In the genomic region with DNA sequence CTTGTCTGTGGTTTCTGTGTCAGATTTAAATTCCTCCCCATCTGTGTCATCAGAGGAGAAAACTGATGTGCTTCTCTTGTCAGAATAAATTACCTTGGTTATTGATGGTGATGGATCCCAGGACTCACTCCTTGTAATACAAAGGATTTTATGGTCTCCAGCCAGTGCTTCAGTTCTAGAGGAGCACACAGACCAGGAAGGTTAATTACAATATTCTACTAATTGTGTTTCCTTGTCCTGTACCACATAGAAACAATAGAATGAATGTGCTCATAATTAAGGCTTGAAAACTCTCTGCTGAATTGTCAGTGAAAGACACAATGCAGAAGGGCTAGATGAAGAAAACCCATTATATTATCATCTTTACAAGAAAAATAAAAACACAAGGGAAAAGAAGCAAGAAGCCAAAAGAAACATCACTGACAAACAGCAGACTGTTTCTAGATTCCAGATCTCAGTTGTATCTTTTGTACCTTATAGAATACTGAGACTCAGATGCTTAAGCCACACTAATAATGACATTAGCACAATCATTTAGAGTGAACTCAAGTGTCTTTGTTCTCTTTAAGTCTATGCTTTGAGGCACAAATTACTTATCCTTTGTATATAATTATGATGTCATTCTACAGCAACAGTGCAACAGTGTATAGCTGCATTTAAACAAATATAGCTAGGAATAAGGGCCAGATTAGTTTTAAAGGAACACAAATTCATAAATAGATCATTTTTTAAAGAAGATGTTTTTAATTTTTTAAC, we compare ENCODE assay signal across 19 mouse cellular contexts.
A peak's percentile ranks its signal among the peaks of the same experiment; 100 is the strongest.
DNase-seq lines count a peak whose midpoint lies in the region; ATAC-seq and TF ChIP-seq lines count a peak whose summit lies in the region.
"Had no signal": no experiment of that assay in that cellular context is flagged by ENCODE, and none has a peak within 500 bp of the region (broad histone marks: within the 10 kb centered on the region; RNA-seq: fewer than 3 reads in every experiment).

No protein-coding gene starts in this region.

- H3K27me3 ChIP-seq in hindbrain, embryonic 11.5 days (ENCODE audit: control insufficient read depth, insufficient read depth, low read length) = no peaks in the 10 kb centered on the region
- no peaks in the 10 kb centered on the region for H3K27me3 ChIP-seq in hindbrain, embryonic 10.5 days (ENCODE audit: insufficient read depth, poor library complexity, severe bottlenecking)
- H3K27me3 ChIP-seq in hindbrain, postnatal 0 days (ENCODE audit: insufficient read depth, low read length) = no peaks in the 10 kb centered on the region
- H3K27me3 ChIP-seq in intestine, embryonic 16.5 days (replicated peaks; ENCODE audit: control insufficient read depth, insufficient read depth, low read length) = no peaks in the 10 kb centered on the region
- H3K27me3 ChIP-seq: liver, embryonic 13.5 days; lung, embryonic 15.5 days; Patski had no signal

- TF ChIP-seq CTCF in hindbrain, postnatal 0 days (IDR thresholded peaks at IDR 0.05; ENCODE audit: low read depth) = no peak

- no peak overlapping the region for H3K4me2 ChIP-seq in hindbrain, embryonic 11.5 days (replicated peaks; ENCODE audit: low read depth, low read length)
- no peak overlapping the region for H3K4me2 ChIP-seq in hindbrain, postnatal 0 days (ENCODE audit: low read depth, low read length)
- no peak overlapping the region for H3K4me2 ChIP-seq in intestine, embryonic 16.5 days (ENCODE audit: low read depth, low read length)
- H3K4me2 ChIP-seq: heart, embryonic 11.5 days; liver, embryonic 13.5 days; lung, embryonic 15.5 days had no signal

- no peaks in the 10 kb centered on the region for H3K36me3 ChIP-seq in hindbrain, embryonic 11.5 days (ENCODE audit: control insufficient read depth, insufficient read depth, low read length)
- H3K36me3 ChIP-seq in hindbrain, embryonic 10.5 days = no peaks in the 10 kb centered on the region
- no peaks in the 10 kb centered on the region for H3K36me3 ChIP-seq in hindbrain, postnatal 0 days (ENCODE audit: insufficient read depth, low read length)
- H3K36me3 ChIP-seq in intestine, embryonic 16.5 days (ENCODE audit: control insufficient read depth, insufficient read depth, low read length) = no peaks in the 10 kb centered on the region
- H3K36me3 ChIP-seq: liver, embryonic 13.5 days; lung, embryonic 15.5 days had no signal

- H3K27ac ChIP-seq in hindbrain, embryonic 11.5 days (ENCODE audit: low read depth, low read length) = no peak overlapping the region
- no peak overlapping the region for H3K27ac ChIP-seq in hindbrain, embryonic 10.5 days
- no peak overlapping the region for H3K27ac ChIP-seq in hindbrain, postnatal 0 days
- H3K27ac ChIP-seq in intestine, embryonic 16.5 days (ENCODE audit: low read length) = no peak overlapping the region
- H3K27ac ChIP-seq: layer of hippocampus, adult 2 months; liver, embryonic 13.5 days; lung, embryonic 15.5 days had no signal

- H3K9me3 ChIP-seq in hindbrain, embryonic 11.5 days (ENCODE audit: control insufficient read depth, low read length) = no peaks in the 10 kb centered on the region
- H3K9me3 ChIP-seq in hindbrain, embryonic 10.5 days = no peaks in the 10 kb centered on the region
- no peaks in the 10 kb centered on the region for H3K9me3 ChIP-seq in hindbrain, postnatal 0 days (ENCODE audit: low read length)
- H3K9me3 ChIP-seq in intestine, embryonic 16.5 days (ENCODE audit: control insufficient read depth, low read length) = no peaks in the 10 kb centered on the region
- H3K9me3 ChIP-seq: liver, embryonic 13.5 days; lung, embryonic 15.5 days had no signal

- no peak overlapping the region for H3K9ac ChIP-seq in hindbrain, embryonic 11.5 days (ENCODE audit: low read depth, low read length)
- H3K9ac ChIP-seq in hindbrain, postnatal 0 days (replicated peaks; ENCODE audit: low read length) = no peak overlapping the region
- H3K9ac ChIP-seq in intestine, embryonic 16.5 days (ENCODE audit: low read depth, low read length) = no peak overlapping the region
- H3K9ac ChIP-seq: liver, embryonic 13.5 days; lung, embryonic 15.5 days had no signal

- DNase-seq in hindbrain, embryonic 11.5 days (ENCODE audit: low spot score) = peak; percentile 18
- no peak for DNase-seq in hindbrain, embryonic 10.5 days (ENCODE audit: low spot score)
- DNase-seq in Muller cell, postnatal 12 days (ENCODE audit: inconsistent ontology term) = peak; percentile 89
- DNase-seq in embryo, embryonic 11 days = peak; percentile 2
- DNase-seq in hindbrain, postnatal 0 days (ENCODE audit: low spot score) = peak; percentile 18
- DNase-seq in layer of hippocampus, adult 18-20 months (ENCODE audit: low spot score in 2 of 2) = no peak
- DNase-seq in thymus, postnatal 10 days (ENCODE audit: low spot score in 2 of 2) = no peak
- DNase-seq: adrenal gland, postnatal 36 days; cerebellum, adult 9-10 months; heart, postnatal 14 days; liver, embryonic 13.5 days; right cerebral cortex, postnatal 25 days; thymus, postnatal 36 days had no signal

- no peaks in the 10 kb centered on the region for H3K4me1 ChIP-seq in hindbrain, embryonic 11.5 days (replicated peaks; ENCODE audit: control insufficient read depth, insufficient read depth, low read length)
- H3K4me1 ChIP-seq in hindbrain, embryonic 10.5 days (replicated peaks) = no peaks in the 10 kb centered on the region
- no peaks in the 10 kb centered on the region for H3K4me1 ChIP-seq in hindbrain, postnatal 0 days (ENCODE audit: insufficient read depth, low read length)
- no peaks in the 10 kb centered on the region for H3K4me1 ChIP-seq in intestine, embryonic 16.5 days (ENCODE audit: control insufficient read depth, insufficient read depth, low read length)
- H3K4me1 ChIP-seq: liver, embryonic 13.5 days; lung, embryonic 15.5 days had no signal

- peak; percentile 74 for ATAC-seq in hindbrain, embryonic 11.5 days (ENCODE audit: low FRiP score)
- no peak for ATAC-seq in hindbrain, postnatal 0 days
- no peak for ATAC-seq in intestine, embryonic 16.5 days
- ATAC-seq: activated CD4-positive, CD25-positive, alpha-beta regulatory T cell, adult 4 months; Patski had no signal

- H3K4me3 ChIP-seq in hindbrain, embryonic 11.5 days (ENCODE audit: low read depth, low read length) = no peak overlapping the region
- no peak overlapping the region for H3K4me3 ChIP-seq in hindbrain, embryonic 10.5 days
- H3K4me3 ChIP-seq in hindbrain, postnatal 0 days (ENCODE audit: low read length) = no peak overlapping the region
- H3K4me3 ChIP-seq in intestine, embryonic 16.5 days (ENCODE audit: low read length) = no peak overlapping the region
- H3K4me3 ChIP-seq: layer of hippocampus, adult 2 months; liver, embryonic 13.5 days; lung, embryonic 15.5 days had no signal

Comparison
In these comparisons a context has a peak if more than half of its experiments do, and no peak if none do; other contexts are left out.
1. DNase-seq: peak in hindbrain, embryonic 11.5 days (single experiment), Muller cell, postnatal 12 days (single experiment), embryo, embryonic 11 days (single experiment) and hindbrain, postnatal 0 days (single experiment); none in hindbrain, embryonic 10.5 days (single experiment), layer of hippocampus, adult 18-20 months (0 of 2) and thymus, postnatal 10 days (0 of 2).